Mouse (Mus musculus) stomach, embryonic 14.5 days (tissue): ENCODE results near the gene Dnah2. TPM values are rescaled to one million over a fixed set of nuclear protein-coding genes. Genes with fewer than 3 reads are reported as not detected.
A peak's percentile ranks its signal among the peaks of the same experiment; 100 is the strongest.

Experiments
- ATAC-seq: fragments of 200-750 bp; cut with Nextera tagmentation; 2 replicates; pipeline ENCODE4 v1.8.0; 2017; ENCODE audit warnings: low read depth, moderate TSS enrichment; ENCODE audit not compliant: insufficient number of reproducible peaks, insufficient read depth, low FRiP score
- H3K27ac ChIP-seq: fragments of 300-500 bp; sonication (generic); 2 replicates; pipeline ENCODE4 v1.5.1; 2014; ENCODE audit warnings: mild to moderate bottlenecking, low read length, moderate library complexity, mixed read lengths
- H3K27me3 ChIP-seq: fragments of 300-500 bp; sonication (generic); 2 replicates; pipeline ENCODE4 v1.6.1; 2014; ENCODE audit warnings: low read length, control low read depth, mixed read lengths; ENCODE audit not compliant: control insufficient read depth, insufficient read depth
- H3K36me3 ChIP-seq: fragments of 300-500 bp; sonication (generic); 2 replicates; pipeline ENCODE4 v1.6.1; 2014; ENCODE audit warnings: mild to moderate bottlenecking, control low read depth, low read length, moderate library complexity, mixed read lengths; ENCODE audit not compliant: control insufficient read depth, insufficient read depth
- H3K4me1 ChIP-seq: fragments of 300-500 bp; sonication (generic); 2 replicates; pipeline ENCODE4 v1.6.1; 2014; ENCODE audit warnings: low read length, control low read depth, mixed read lengths; ENCODE audit not compliant: control insufficient read depth, insufficient read depth
- H3K4me2 ChIP-seq: fragments of 300-500 bp; sonication (generic); replicated peaks from 2 replicates; pipeline ENCODE4 v1.6.1; 2014; ENCODE audit warnings: low read depth, low read length, control low read depth
- H3K4me3 ChIP-seq: fragments of 300-500 bp; sonication (generic); 2 replicates; pipeline ENCODE4 v1.5.1; 2014; ENCODE audit warnings: low read depth, low read length, control low read depth
- H3K9ac ChIP-seq: fragments of 300-500 bp; sonication (generic); replicated peaks from 2 replicates; pipeline ENCODE4 v1.6.1; 2014; ENCODE audit warnings: low read depth, mild to moderate bottlenecking, control low read depth, low read length, moderate library complexity, mixed read lengths
- H3K9me3 ChIP-seq: fragments of 300-500 bp; sonication (generic); 2 replicates; pipeline ENCODE4 v1.6.1; 2016; ENCODE audit warnings: low read depth, low read length, control low read depth; ENCODE audit not compliant: control insufficient read depth
- WGBS: fragments of 180-500 bp; shearing (Covaris S2); extraction: QIAGEN DNeasy Blood & Tissue Kit; methylation state at CpG from one replicate; pipeline ENCODE4 v1.1.7; 2014; 5-methylcytosine and 5-hydroxymethylcytosine counted together
- polyA plus RNA-seq: library from polyadenylated mRNA; unstranded; fragments of >200 nt; fragmentation: Nextera tagmentation; extraction: Ambion mirVana; gene quantifications from 2 replicates; pipeline ENCODE4 v1.2.1, GENCODE M21; 2014

The Dnah2 gene
- polyA plus RNA-seq, 1 experiment from 2014 or later: 1.4 TPM

GRCm38 (mm10) chr11:69390400-69391034, 158.4 kb downstream of the Dnah2 start:
- no peaks in the 10 kb centered on the region for H3K36me3 ChIP-seq
- no peaks in the 10 kb centered on the region for H3K27me3 ChIP-seq
- ATAC-seq: peak; percentile 25; the same call in 1 of the 2 replicates
- H3K4me1 ChIP-seq: peaks cover 3% of the 10 kb centered on the region; the same call in 1 of the 2 replicates
- H3K4me2 ChIP-seq: no peak overlapping the region
- 48% methylated on average over 10 of the region's 10 CpGs for WGBS
- no peaks in the 10 kb centered on the region for H3K9me3 ChIP-seq
- H3K9ac ChIP-seq: no peak overlapping the region
- H3K4me3 ChIP-seq: no peak overlapping the region
- no peak overlapping the region for H3K27ac ChIP-seq

GRCm38 (mm10) chr11:69389531-69390399, 159.1 kb downstream of the Dnah2 start:
- H3K9ac ChIP-seq: no peak overlapping the region
- peaks cover 3% of the 10 kb centered on the region; the same call in 1 of the 2 replicates for H3K4me1 ChIP-seq
- WGBS: 56% methylated on average over 14 of the region's 14 CpGs
- H3K4me2 ChIP-seq: no peak overlapping the region
- H3K27me3 ChIP-seq: no peaks in the 10 kb centered on the region
- no peaks in the 10 kb centered on the region for H3K36me3 ChIP-seq
- H3K27ac ChIP-seq: no peak overlapping the region
- H3K9me3 ChIP-seq: no peaks in the 10 kb centered on the region
- peak; percentile 54; the same call in 1 of the 2 replicates for ATAC-seq
- no peak overlapping the region for H3K4me3 ChIP-seq

- H3K27ac ChIP-seq: no peak overlapping the region
- ATAC-seq: no peak
- no peak overlapping the region for H3K4me2 ChIP-seq
- no peak overlapping the region for H3K4me3 ChIP-seq
- H3K4me1 ChIP-seq: no peaks in the 10 kb centered on the region
- no peak overlapping the region for H3K9ac ChIP-seq
- WGBS: 97% methylated on average over 4 of the region's 4 CpGs
- no peaks in the 10 kb centered on the region for H3K27me3 ChIP-seq
- H3K36me3 ChIP-seq: no peaks in the 10 kb centered on the region
- no peaks in the 10 kb centered on the region for H3K9me3 ChIP-seq
Observed at GRCm38 (mm10) chr11:69388680-69389079, 160.2 kb downstream of the Dnah2 start.

GRCm38 (mm10) chr11:69386758-69387157, 162.2 kb downstream of the Dnah2 start:
- Histone ChIP-seq H3K4me2 (no peak overlapping the region), H3K27me3 (no peaks in the 10 kb centered on the region), H3K4me3 (no peak overlapping the region), H3K36me3 (no peaks in the 10 kb centered on the region), H3K9ac (no peak overlapping the region), H3K9me3 (no peaks in the 10 kb centered on the region), H3K4me1 (no peaks in the 10 kb centered on the region), H3K27ac (no peak overlapping the region)
- no peak for ATAC-seq
- WGBS: 69% methylated on average over 7 of the region's 7 CpGs

- WGBS: 77% methylated on average over 6 of the region's 6 CpGs
- no peaks in the 10 kb centered on the region for H3K36me3 ChIP-seq
- no peak overlapping the region for H3K4me3 ChIP-seq
- no peak overlapping the region for H3K27ac ChIP-seq
- no peaks in the 10 kb centered on the region for H3K9me3 ChIP-seq
- H3K9ac ChIP-seq: no peak overlapping the region
- no peak for ATAC-seq
- H3K4me2 ChIP-seq: no peak overlapping the region
- no peaks in the 10 kb centered on the region for H3K27me3 ChIP-seq
- H3K4me1 ChIP-seq: no peaks in the 10 kb centered on the region
Observed at GRCm38 (mm10) chr11:69384979-69385378, 163.9 kb downstream of the Dnah2 start.

- Histone ChIP-seq H3K4me2 (no peak overlapping the region), H3K4me1 (no peaks in the 10 kb centered on the region), H3K9me3 (no peaks in the 10 kb centered on the region), H3K9ac (no peak overlapping the region), H3K27me3 (no peaks in the 10 kb centered on the region), H3K27ac (no peak overlapping the region), H3K4me3 (no peak overlapping the region), H3K36me3 (no peaks in the 10 kb centered on the region)
- 65% methylated on average over 10 of the region's 10 CpGs for WGBS
- ATAC-seq: no peak
Observed at GRCm38 (mm10) chr11:69382478-69383105, 166.3 kb downstream of the Dnah2 start.

GRCm38 (mm10) chr11:69381356-69381755, 167.6 kb downstream of the Dnah2 start:
- no peak for ATAC-seq
- Histone ChIP-seq H3K27me3 (no peaks in the 10 kb centered on the region), H3K9ac (no peak overlapping the region), H3K4me2 (no peak overlapping the region), H3K4me3 (no peak overlapping the region), H3K36me3 (no peaks in the 10 kb centered on the region; the same call in 1 of the 2 replicates), H3K27ac (no peak overlapping the region), H3K9me3 (no peaks in the 10 kb centered on the region), H3K4me1 (no peaks in the 10 kb centered on the region)
- 77% methylated on average over 6 of the region's 6 CpGs for WGBS

- Histone ChIP-seq H3K9me3 (no peaks in the 10 kb centered on the region), H3K9ac (no peak overlapping the region), H3K36me3 (no peaks in the 10 kb centered on the region; the same call in 1 of the 2 replicates), H3K4me3 (no peak overlapping the region), H3K4me2 (no peak overlapping the region), H3K27me3 (no peaks in the 10 kb centered on the region), H3K27ac (no peak overlapping the region), H3K4me1 (no peaks in the 10 kb centered on the region)
- ATAC-seq: no peak
- 87% methylated on average over 3 of the region's 3 CpGs for WGBS
Observed at GRCm38 (mm10) chr11:69379600-69379999, 169.3 kb downstream of the Dnah2 start.
